Mouse (Mus musculus) midbrain, embryonic 14.5 days (tissue): ENCODE measurements around the gene Fzd10. TPM values are rescaled to one million over a fixed set of nuclear protein-coding genes. Genes with fewer than 3 reads are reported as not detected.

Experiments used
- ATAC-seq: fragments of 200-750 bp; cut with Nextera tagmentation; 2 replicates; pipeline ENCODE4 v1.8.0; 2017; ENCODE audit warnings: moderate number of reproducible peaks, moderate library complexity; ENCODE audit not compliant: low FRiP score, low TSS enrichment
- DNase-seq: peaks from one replicate; pipeline ENCODE4 v3.0.0-alpha.2; 2015
- H3K27ac ChIP-seq: fragments of 300-500 bp; sonication (generic); replicated peaks from 2 replicates; pipeline ENCODE4 v1.5.1; 2014; ENCODE audit warnings: mild to moderate bottlenecking, low read depth, low read length, moderate library complexity
- H3K27me3 ChIP-seq: fragments of 300-500 bp; sonication (generic); 2 replicates; pipeline ENCODE4 v1.6.1; 2014; ENCODE audit warnings: low read length, control low read depth, mixed read lengths; ENCODE audit not compliant: control insufficient read depth, insufficient read depth
- H3K36me3 ChIP-seq: fragments of 300-500 bp; sonication (generic); 2 replicates; pipeline ENCODE4 v1.6.1; 2014; ENCODE audit warnings: low read length, control low read depth; ENCODE audit not compliant: control insufficient read depth, insufficient read depth
- H3K4me1 ChIP-seq: fragments of 300-500 bp; sonication (generic); 2 replicates; pipeline ENCODE4 v1.6.1; 2014; ENCODE audit warnings: mild to moderate bottlenecking, antibody characterized with exemption, low read length, control low read depth; ENCODE audit not compliant: control insufficient read depth, insufficient read depth
- H3K4me2 ChIP-seq: fragments of 300-500 bp; sonication (generic); 2 replicates; pipeline ENCODE4 v1.6.1; 2014; ENCODE audit warnings: mild to moderate bottlenecking, low read length, moderate library complexity
- H3K4me3 ChIP-seq: fragments of 300-500 bp; sonication (generic); replicated peaks from 2 replicates; pipeline ENCODE4 v1.5.1; 2014; ENCODE audit warnings: low read depth, low read length
- H3K9ac ChIP-seq: fragments of 300-500 bp; sonication (generic); replicated peaks from 2 replicates; pipeline ENCODE4 v1.6.1; 2014; ENCODE audit warnings: mild to moderate bottlenecking, low read length, moderate library complexity
- H3K9me3 ChIP-seq: fragments of 300-500 bp; sonication (generic); 2 replicates; pipeline ENCODE4 v1.6.1; 2016; ENCODE audit warnings: low read length, control low read depth, mixed read lengths; ENCODE audit not compliant: control insufficient read depth
- WGBS: fragments of 180-500 bp; shearing (Covaris S2); extraction: QIAGEN DNeasy Blood & Tissue Kit; methylation state at CpG from one replicate; pipeline ENCODE4 v1.1.7; 2014; 5-methylcytosine and 5-hydroxymethylcytosine counted together
- polyA plus RNA-seq: library from polyadenylated mRNA; unstranded; fragments of >200 nt; fragmentation: Nextera tagmentation; extraction: Ambion mirVana; gene quantifications from 2 replicates; pipeline ENCODE4 v1.2.1, GENCODE M21; 2014

Gene Fzd10
- polyA plus RNA-seq, 1 experiment from 2014 or later, result 11.6 TPM

- no peak for DNase-seq
- H3K36me3 ChIP-seq, result no peaks in the 10 kb centered on the region
- H3K9ac ChIP-seq, result no peak overlapping the region
- H3K4me1 ChIP-seq, result no peaks in the 10 kb centered on the region
- no peaks in the 10 kb centered on the region for H3K9me3 ChIP-seq
- WGBS, result 69% methylated on average over 8 of the region's 8 CpGs
- no peak overlapping the region for H3K27ac ChIP-seq
- H3K4me2 ChIP-seq, result no peak overlapping the region
- H3K27me3 ChIP-seq, result no peaks in the 10 kb centered on the region
- ATAC-seq, result no peak
- H3K4me3 ChIP-seq, result no peak overlapping the region
Measured at GRCm38 (mm10) chr5:128571706-128572105, 28.9 kb upstream of the Fzd10 start.

GRCm38 (mm10) chr5:128575997-128576579 is 24.6 kb upstream of the Fzd10 start:
- DNase-seq (peak; percentile 54), ATAC-seq (no peak)
- WGBS, result 74% methylated on average over 9 of the region's 9 CpGs
- Histone ChIP-seq H3K27me3 (0 out of 2 replicates have a peak, but pooled peaks cover 3% of the 10 kb centered on the region), H3K4me3 (no peak overlapping the region), H3K9me3 (no peaks in the 10 kb centered on the region), H3K36me3 (no peaks in the 10 kb centered on the region), H3K9ac (no peak overlapping the region), H3K4me1 (no peaks in the 10 kb centered on the region), H3K4me2 (no peak overlapping the region), H3K27ac (no peak overlapping the region)

GRCm38 (mm10) chr5:128579047-128579650 is 21.5 kb upstream of the Fzd10 start:
- no peak for DNase-seq
- no peak overlapping the region for H3K4me2 ChIP-seq
- no peaks in the 10 kb centered on the region for H3K9me3 ChIP-seq
- no peak overlapping the region for H3K4me3 ChIP-seq
- 0 out of 2 replicates have a peak, but pooled peaks cover 4% of the 10 kb centered on the region for H3K27me3 ChIP-seq
- H3K27ac ChIP-seq, result no peak overlapping the region
- 0 out of 2 replicates have a peak, but pooled peaks cover 3% of the 10 kb centered on the region for H3K4me1 ChIP-seq
- H3K9ac ChIP-seq, result no peak overlapping the region
- 49% methylated on average over 9 of the region's 9 CpGs for WGBS
- no peak for ATAC-seq
- H3K36me3 ChIP-seq, result no peaks in the 10 kb centered on the region

- no peak overlapping the region for H3K9ac ChIP-seq
- H3K36me3 ChIP-seq, result no peaks in the 10 kb centered on the region
- no peaks in the 10 kb centered on the region for H3K9me3 ChIP-seq
- WGBS, result 53% methylated on average over 4 of the region's 4 CpGs
- 0 out of 2 replicates have a peak, but pooled peaks cover 4% of the 10 kb centered on the region for H3K27me3 ChIP-seq
- no peak overlapping the region for H3K27ac ChIP-seq
- H3K4me2 ChIP-seq, result no peak overlapping the region
- ATAC-seq (no peak), DNase-seq (no peak)
- H3K4me3 ChIP-seq, result no peak overlapping the region
- H3K4me1 ChIP-seq, result 0 out of 2 replicates have a peak, but pooled peaks cover 3% of the 10 kb centered on the region
Measured at GRCm38 (mm10) chr5:128580931-128581330, 19.7 kb upstream of the Fzd10 start.

GRCm38 (mm10) chr5:128581516-128581921 is 19.1 kb upstream of the Fzd10 start:
- Histone ChIP-seq H3K9ac (no peak overlapping the region), H3K4me1 (0 out of 2 replicates have a peak, but pooled peaks cover 3% of the 10 kb centered on the region), H3K4me2 (no peak overlapping the region), H3K27ac (no peak overlapping the region), H3K9me3 (no peaks in the 10 kb centered on the region), H3K36me3 (no peaks in the 10 kb centered on the region), H3K27me3 (0 out of 2 replicates have a peak, but pooled peaks cover 4% of the 10 kb centered on the region), H3K4me3 (no peak overlapping the region)
- ATAC-seq (no peak), DNase-seq (no peak)
- 8% methylated on average over 8 of the region's 8 CpGs for WGBS

- H3K9me3 ChIP-seq, result no peaks in the 10 kb centered on the region
- H3K27me3 ChIP-seq, result no peaks in the 10 kb centered on the region
- no peak overlapping the region for H3K4me3 ChIP-seq
- 85% methylated on average over 1 of the region's 1 CpGs for WGBS
- no peaks in the 10 kb centered on the region for H3K36me3 ChIP-seq
- no peak overlapping the region for H3K9ac ChIP-seq
- no peak overlapping the region for H3K27ac ChIP-seq
- DNase-seq, result no peak
- ATAC-seq, result no peak
- H3K4me1 ChIP-seq, result 0 out of 2 replicates have a peak, but pooled peaks cover under 1% of the 10 kb centered on the region
- no peak overlapping the region for H3K4me2 ChIP-seq
Measured at GRCm38 (mm10) chr5:128589231-128589630, 11.4 kb upstream of the Fzd10 start.

- H3K27ac ChIP-seq, result no peak overlapping the region
- no peak overlapping the region for H3K9ac ChIP-seq
- no peak overlapping the region for H3K4me3 ChIP-seq
- H3K36me3 ChIP-seq, result no peaks in the 10 kb centered on the region
- WGBS, result 78% methylated on average over 13 of the region's 13 CpGs
- peaks cover 13% of the 10 kb centered on the region; the same call in 1 of the 2 replicates for H3K4me1 ChIP-seq
- DNase-seq (no peak), ATAC-seq (no peak)
- H3K9me3 ChIP-seq, result no peaks in the 10 kb centered on the region
- H3K27me3 ChIP-seq, result no peaks in the 10 kb centered on the region
- H3K4me2 ChIP-seq, result no peak overlapping the region
Measured at GRCm38 (mm10) chr5:128593446-128593845, 7.2 kb upstream of the Fzd10 start.

GRCm38 (mm10) chr5:128596813-128597212 is 3.8 kb upstream of the Fzd10 start:
- under 1% methylated on average over 20 of the region's 20 CpGs for WGBS
- peak overlapping the region; percentile 95 for H3K4me2 ChIP-seq
- peak overlapping the region; percentile 41; the same call in 1 of the 2 replicates for H3K9ac ChIP-seq
- DNase-seq (peak; percentile 85), ATAC-seq (peak; percentile 48; the same call in 1 of the 2 replicates)
- H3K9me3 ChIP-seq, result no peaks in the 10 kb centered on the region
- peak overlapping the region; percentile 74 for H3K27ac ChIP-seq
- peak overlapping the region; percentile 31 for H3K4me3 ChIP-seq
- H3K4me1 ChIP-seq, result peaks cover 28% of the 10 kb centered on the region
- H3K27me3 ChIP-seq, result no peaks in the 10 kb centered on the region
- H3K36me3 ChIP-seq, result no peaks in the 10 kb centered on the region

- peak overlapping the region; percentile 31 for H3K4me3 ChIP-seq
- H3K9me3 ChIP-seq, result no peaks in the 10 kb centered on the region
- peak overlapping the region; percentile 95 for H3K4me2 ChIP-seq
- H3K9ac ChIP-seq, result no peak overlapping the region
- ATAC-seq (no peak), DNase-seq (no peak)
- H3K27me3 ChIP-seq, result 0 out of 2 replicates have a peak, but pooled peaks cover 4% of the 10 kb centered on the region
- 2% methylated on average over 4 of the region's 4 CpGs for WGBS
- H3K27ac ChIP-seq, result peak overlapping the region; percentile 74
- peaks cover 32% of the 10 kb centered on the region for H3K4me1 ChIP-seq
- H3K36me3 ChIP-seq, result no peaks in the 10 kb centered on the region
Measured at GRCm38 (mm10) chr5:128597381-128597780, 3.3 kb upstream of the Fzd10 start.
